In genomic region chr10:79925785-79926490, GRCm38 (mm10) we compare ENCODE assay signal across 8 mouse cellular contexts. TPM values are rescaled to one million over a fixed set of nuclear protein-coding genes. Genes with fewer than 3 reads are reported as not detected.
DNase-seq lines count a peak whose midpoint lies in the region; ATAC-seq and TF ChIP-seq lines count a peak whose summit lies in the region.

No protein-coding gene starts in this region.

- H3K4me3 ChIP-seq in heart, adult 2 months: peak overlapping the region; percentile 66
- H3K4me3 ChIP-seq in limb, embryonic 14.5 days (replicated peaks; ENCODE audit: low read length): peak overlapping the region; percentile 93
- H3K4me3 ChIP-seq in stomach, embryonic 14.5 days (ENCODE audit: low read depth, low read length): peak overlapping the region; percentile 77

- 0 out of 2 replicates have a peak, but pooled peaks cover 1% of the 10 kb centered on the region for H3K4me1 ChIP-seq in heart, adult 2 months (ENCODE audit: control insufficient read depth, insufficient read depth, low read length)
- peaks cover 27% of the 10 kb centered on the region for H3K4me1 ChIP-seq in limb, embryonic 14.5 days (ENCODE audit: control insufficient read depth, insufficient read depth, low read length)
- peaks cover 21% of the 10 kb centered on the region for H3K4me1 ChIP-seq in stomach, embryonic 14.5 days (ENCODE audit: control insufficient read depth, insufficient read depth, low read length)

- intact Hi-C loops in heart, adult 2 months (cut with DNase I): loop anchor here (1.0 to 5.0 kb wide), 7 partner anchors 32 to 216 kb away; partner anchors contain the start of genes Abca7, Cbarp and Tmem259
- intact Hi-C loops in heart, postnatal 14 days (cut with DNase I): loop anchor here (1.0 kb wide), 3 partner anchors 32 to 91 kb away; no protein-coding TSS in a partner anchor

- 11% methylated on average over 15 of the region's 15 CpGs for WGBS in heart, adult 2 months
- WGBS in limb, embryonic 14.5 days: 11% methylated on average over 15 of the region's 15 CpGs
- WGBS in stomach, embryonic 14.5 days: 9% methylated on average over 14 of the region's 15 CpGs

- TF ChIP-seq CTCF in heart, adult 2 months (IDR thresholded peaks at IDR 0.05): no peak

- ATAC-seq in erythroblast, adult 5-6 weeks (replicated peaks; ENCODE audit: low FRiP score, poor library complexity, severe bottlenecking): 0 out of 2 replicates have a peak, but pooled peaks have one; percentile 42
- no peak for ATAC-seq in limb, embryonic 14.5 days (ENCODE audit: low FRiP score, low read depth)
- ATAC-seq in stomach, embryonic 14.5 days (ENCODE audit: insufficient number of reproducible peaks, insufficient read depth, low FRiP score, low read depth): no peak

- H3K79me2 ChIP-seq in heart, adult 2 months (replicated peaks; ENCODE audit: control insufficient read depth, insufficient read depth, low read length): no peaks in the 10 kb centered on the region

- no peaks in the 10 kb centered on the region for H3K36me3 ChIP-seq in heart, adult 2 months (ENCODE audit: control insufficient read depth, insufficient read depth, low read length)
- H3K36me3 ChIP-seq in limb, embryonic 14.5 days (ENCODE audit: control insufficient read depth, insufficient read depth, low read length): peaks cover 6% of the 10 kb centered on the region
- H3K36me3 ChIP-seq in stomach, embryonic 14.5 days (ENCODE audit: control insufficient read depth, insufficient read depth, low read length): peaks cover under 1% of the 10 kb centered on the region

- H3K27ac ChIP-seq in heart, adult 2 months: peak overlapping the region; percentile 86
- H3K27ac ChIP-seq in limb, embryonic 14.5 days (replicated peaks; ENCODE audit: low read depth, low read length): peak overlapping the region; percentile 19; the same call in 1 of the 2 replicates
- H3K27ac ChIP-seq in stomach, embryonic 14.5 days (ENCODE audit: low read length): peak overlapping the region; percentile 79

- no peaks in the 10 kb centered on the region for H3K9me3 ChIP-seq in limb, embryonic 14.5 days (ENCODE audit: control insufficient read depth, low read length)
- no peaks in the 10 kb centered on the region for H3K9me3 ChIP-seq in stomach, embryonic 14.5 days (ENCODE audit: control insufficient read depth, low read depth, low read length)

- DNase-seq in heart, adult 2 months: no peak
- DNase-seq in heart, postnatal 14 days: no peak
- DNase-seq in B cell, adult 2 months: peak; percentile 51 to 61
- no peak for DNase-seq in limb, embryonic 14.5 days (ENCODE audit: low spot score)
- DNase-seq in adipocyte (ENCODE audit: low spot score): no peak
- DNase-seq in ovary, adult 18-20 months (ENCODE audit: low spot score): no peak

- TF ChIP-seq POLR2A in heart, adult 2 months (IDR thresholded peaks at IDR 0.05; ENCODE audit: insufficient read depth, low read depth, low read length): no peak
- no peak for TF ChIP-seq POLR2A in limb, embryonic 14.5 days (IDR thresholded peaks at IDR 0.05; ENCODE audit: borderline replicate concordance, extremely low read depth, insufficient read depth, insufficient read length)

- peak overlapping the region; percentile 90 for H3K4me2 ChIP-seq in limb, embryonic 14.5 days (replicated peaks; ENCODE audit: low read depth, low read length, severe bottlenecking)
- H3K4me2 ChIP-seq in stomach, embryonic 14.5 days (replicated peaks; ENCODE audit: low read depth, low read length): peak overlapping the region; percentile 83

- peak overlapping the region; percentile 81 for H3K9ac ChIP-seq in heart, adult 2 months (ENCODE audit: low read depth, low read length)
- peak overlapping the region; percentile 87 for H3K9ac ChIP-seq in limb, embryonic 14.5 days (ENCODE audit: low read depth, low read length, severe bottlenecking)
- peak overlapping the region; percentile 85 for H3K9ac ChIP-seq in stomach, embryonic 14.5 days (replicated peaks; ENCODE audit: low read depth, low read length)

- H3K27me3 ChIP-seq in heart, adult 2 months (ENCODE audit: control insufficient read depth, insufficient read depth, low read length): peaks cover 5% of the 10 kb centered on the region
- H3K27me3 ChIP-seq in limb, embryonic 14.5 days (ENCODE audit: control insufficient read depth, insufficient read depth, low read length): peaks cover 25% of the 10 kb centered on the region
- peaks cover 14% of the 10 kb centered on the region for H3K27me3 ChIP-seq in stomach, embryonic 14.5 days (ENCODE audit: control insufficient read depth, insufficient read depth, low read length)

- no peak for TF ChIP-seq EP300 in heart, adult 2 months (IDR thresholded peaks at IDR 0.05; ENCODE audit: insufficient read depth, low read depth, low read length)

RNA-seq across cellular contexts. Expression of gene Arid3a, which starts 0.9 kb away (rescaled TPM):
- 1 to 10 TPM; 1.3 to 1.5 TPM for total RNA-seq in heart, adult 2 months (2021)
- polyA plus RNA-seq in heart, adult 2 months (2012; rRNA removed): 0.88 and 1.7 TPM in 2 replicates
- total RNA-seq in heart, postnatal 14 days (2021): 1 to 10 TPM; 2.2 to 2.6 TPM
- 6.3 and 8.8 TPM in 2 replicates for total RNA-seq in erythroblast, adult 5-6 weeks (2015; ENCODE audit: low replicate concordance)
- total RNA-seq in erythroblast, adult 5-6 weeks (2017; ENCODE audit: low replicate concordance): 10.5 and 14.7 TPM in 2 replicates
- 8.6 and 12.6 TPM in 2 replicates for polyA plus RNA-seq in limb, embryonic 14.5 days (2012; rRNA removed)
- polyA plus RNA-seq in limb, embryonic 14.5 days (2014; fragmentation: Nextera tagmentation; extraction: Ambion mirVana): 4.8 and 5.0 TPM in 2 replicates
- 12.7 and 14.0 TPM in 2 replicates for polyA plus RNA-seq in stomach, embryonic 14.5 days (2014; fragmentation: Nextera tagmentation; extraction: Ambion mirVana)

RNA-seq across cellular contexts. Expression of gene R3hdm4, which starts 4.9 kb away (rescaled TPM):
- 10 to 100 TPM; 82.4 to 85.6 TPM for total RNA-seq in heart, adult 2 months (2021)
- 119 and 123 TPM in 2 replicates for polyA plus RNA-seq in heart, adult 2 months (2012; rRNA removed)
- total RNA-seq in heart, postnatal 14 days (2021): 10 to 100 TPM; 81.8 to 93.4 TPM
- 42.8 and 46.1 TPM in 2 replicates for total RNA-seq in erythroblast, adult 5-6 weeks (2015; ENCODE audit: low replicate concordance)
- total RNA-seq in erythroblast, adult 5-6 weeks (2017; ENCODE audit: low replicate concordance): 25.0 and 28.3 TPM in 2 replicates
- 158 and 219 TPM in 2 replicates for polyA plus RNA-seq in limb, embryonic 14.5 days (2012; rRNA removed)
- 141 and 152 TPM in 2 replicates for polyA plus RNA-seq in limb, embryonic 14.5 days (2014; fragmentation: Nextera tagmentation; extraction: Ambion mirVana)
- polyA plus RNA-seq in stomach, embryonic 14.5 days (2014; fragmentation: Nextera tagmentation; extraction: Ambion mirVana): 143 and 151 TPM in 2 replicates

RNA-seq across cellular contexts. Expression of gene Kiss1r, which starts 9.2 kb away (rescaled TPM):
- total RNA-seq in heart, adult 2 months (2021): under 1 TPM; 0.10 to 0.25 TPM
- 0.79 and 1.5 TPM in 2 replicates for polyA plus RNA-seq in heart, adult 2 months (2012; rRNA removed)
- under 1 TPM; 0.41 to 0.43 TPM for total RNA-seq in heart, postnatal 14 days (2021)
- not detected in 2 replicates for total RNA-seq in erythroblast, adult 5-6 weeks (2015; ENCODE audit: low replicate concordance)
- 0.14 TPM in 1 of 2 replicates, not detected in the other for total RNA-seq in erythroblast, adult 5-6 weeks (2017; ENCODE audit: low replicate concordance)
- polyA plus RNA-seq in limb, embryonic 14.5 days (2012; rRNA removed): 2.5 and 2.8 TPM in 2 replicates
- 0.17 and 0.26 TPM in 2 replicates for polyA plus RNA-seq in limb, embryonic 14.5 days (2014; fragmentation: Nextera tagmentation; extraction: Ambion mirVana)
- polyA plus RNA-seq in stomach, embryonic 14.5 days (2014; fragmentation: Nextera tagmentation; extraction: Ambion mirVana): 0.81 and 1.0 TPM in 2 replicates

RNA-seq across cellular contexts. Expression of gene Gm26602, which starts 15.3 kb away (rescaled TPM):
- not detected for total RNA-seq in heart, adult 2 months (2021)
- polyA plus RNA-seq in heart, adult 2 months (2012; rRNA removed): not detected in 2 replicates
- not detected for total RNA-seq in heart, postnatal 14 days (2021)
- not detected in 2 replicates for total RNA-seq in erythroblast, adult 5-6 weeks (2015; ENCODE audit: low replicate concordance)
- total RNA-seq in erythroblast, adult 5-6 weeks (2017; ENCODE audit: low replicate concordance): not detected in 2 replicates
- polyA plus RNA-seq in limb, embryonic 14.5 days (2012; rRNA removed): not detected in 2 replicates
- polyA plus RNA-seq in limb, embryonic 14.5 days (2014; fragmentation: Nextera tagmentation; extraction: Ambion mirVana): 6.6 TPM in 1 of 2 replicates, not detected in the other
- polyA plus RNA-seq in stomach, embryonic 14.5 days (2014; fragmentation: Nextera tagmentation; extraction: Ambion mirVana): 5.3 TPM in 1 of 2 replicates, not detected in the other

RNA-seq across cellular contexts. Expression of gene Med16, which starts 17.2 kb away (rescaled TPM):
- 10 to 100 TPM; 40.8 to 54.1 TPM for total RNA-seq in heart, adult 2 months (2021)
- 54.9 and 62.4 TPM in 2 replicates for polyA plus RNA-seq in heart, adult 2 months (2012; rRNA removed)
- 10 to 100 TPM; 48.3 to 51.5 TPM for total RNA-seq in heart, postnatal 14 days (2021)
- 5.9 and 11.3 TPM in 2 replicates for total RNA-seq in erythroblast, adult 5-6 weeks (2015; ENCODE audit: low replicate concordance)
- 4.7 and 9.1 TPM in 2 replicates for total RNA-seq in erythroblast, adult 5-6 weeks (2017; ENCODE audit: low replicate concordance)
- 54.6 and 73.8 TPM in 2 replicates for polyA plus RNA-seq in limb, embryonic 14.5 days (2012; rRNA removed)
- polyA plus RNA-seq in limb, embryonic 14.5 days (2014; fragmentation: Nextera tagmentation; extraction: Ambion mirVana): 33.4 and 38.3 TPM in 2 replicates
- polyA plus RNA-seq in stomach, embryonic 14.5 days (2014; fragmentation: Nextera tagmentation; extraction: Ambion mirVana): 43.4 and 46.4 TPM in 2 replicates

Comparison
In these comparisons a context has a peak if more than half of its experiments do, and no peak if none do; other contexts are left out.
1. DNase-seq: peak in B cell, adult 2 months (2 of 2); none in heart, adult 2 months (0 of 2), heart, postnatal 14 days (0 of 2), limb, embryonic 14.5 days (single experiment), adipocyte (single experiment) and ovary, adult 18-20 months (single experiment).
2. H3K27ac ChIP-seq: peak in every context shown above with its lines; median percentile 86 in heart, adult 2 months; 79 in stomach, embryonic 14.5 days; 19 in limb, embryonic 14.5 days.
3. Peak in every context shown above with its lines, with median percentiles within 50 percentile points of each other: H3K4me3 ChIP-seq and H3K9ac ChIP-seq.